Mouse (Mus musculus) neutrophil, adult 83 days (primary cell): ENCODE data around the gene Fap. TPM values are rescaled to one million over a fixed set of nuclear protein-coding genes. Genes with fewer than 3 reads are reported as not detected.

Experiments
- total RNA-seq, 2 experiments: library from RNA; stranded (reverse); gene quantifications; one replicate each; pipeline ENCODE4 v1.2.4; 2023

Gene Fap
- total RNA-seq = 1 to 10 TPM; 1.7 to 1.8 TPM

GRCm38 (mm10) chr2:62573753-62574159 is at the start of gene Fap:
TSS of gene Fap (minus strand) at chr2:62574075.

GRCm38 (mm10) chr2:62483550-62483949 is 90.3 kb downstream of the Fap start, which contains the start of gene Gcg:
TSS of gene Gcg (minus strand) at chr2:62483650.

Other genes starting within 250 kb of the Fap start
- 1 to 10 TPM; 3.8 to 5.2 TPM for gene Dpp4, start 161.8 kb downstream of the Fap start, total RNA-seq
- not detected for gene Gcg, start 90.4 kb downstream of the Fap start, total RNA-seq
- 10 to 100 TPM; 17.2 to 22.3 TPM for gene Ifih1, start 72.2 kb upstream of the Fap start, total RNA-seq
- gene Gca, start 90.2 kb upstream of the Fap start, total RNA-seq = 100 to 1,000 TPM; 115 to 117 TPM